Mouse (Mus musculus) kidney, adult 18-20 months (tissue): ENCODE data around the gene Olfr125.

Experiments used
- DNase-seq: peaks from one replicate; pipeline ENCODE4 v3.0.0; 2021

Olfr125 gene

DNA sequence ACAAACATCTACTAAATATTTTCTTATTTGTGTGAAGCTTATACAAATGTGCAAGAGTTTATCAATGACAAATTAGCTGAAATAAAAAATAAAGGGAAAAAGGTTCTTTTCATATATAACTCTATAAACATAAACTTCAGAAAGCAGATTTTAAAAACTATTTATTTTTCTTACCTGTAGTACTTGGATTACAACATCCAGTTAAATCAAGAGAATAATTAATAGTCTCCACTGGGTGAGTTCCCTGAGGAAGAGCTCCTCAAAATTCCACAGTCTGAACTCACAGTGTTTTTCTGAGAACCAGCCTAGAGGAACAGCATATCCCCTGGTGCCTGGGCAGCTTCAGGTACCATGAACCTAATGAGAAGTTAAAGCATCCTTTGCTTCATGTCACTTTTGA, at the start of gene Olfr125:
TSS of gene Olfr125 (plus strand) at position 301 of the 400 bp plus-strand sequence.
- DNase-seq: no peak

DNA sequence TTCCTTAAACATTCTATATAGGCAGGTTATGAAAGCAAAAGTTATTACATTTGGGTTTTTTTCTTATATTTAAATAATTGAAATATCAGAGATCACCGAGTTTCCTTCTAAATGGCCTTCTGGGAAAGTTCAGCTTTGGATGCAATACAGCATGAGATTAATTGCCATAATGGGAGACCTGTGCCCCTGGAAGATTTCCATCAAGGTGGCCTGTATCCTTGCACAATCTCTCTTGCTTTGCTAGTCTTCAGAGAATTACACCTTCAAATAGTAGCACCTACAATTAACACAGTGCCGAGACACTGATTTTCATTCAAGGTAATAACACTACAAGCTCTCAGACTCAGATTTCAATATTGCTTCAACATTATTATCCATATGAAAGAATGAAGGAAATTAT, 39.5 kb upstream of the Olfr125 start, which contains the start of gene Olfr123:
TSS of gene Olfr123 (plus strand) at position 301 of the 400 bp plus-strand sequence.
- DNase-seq: no peak

DNA sequence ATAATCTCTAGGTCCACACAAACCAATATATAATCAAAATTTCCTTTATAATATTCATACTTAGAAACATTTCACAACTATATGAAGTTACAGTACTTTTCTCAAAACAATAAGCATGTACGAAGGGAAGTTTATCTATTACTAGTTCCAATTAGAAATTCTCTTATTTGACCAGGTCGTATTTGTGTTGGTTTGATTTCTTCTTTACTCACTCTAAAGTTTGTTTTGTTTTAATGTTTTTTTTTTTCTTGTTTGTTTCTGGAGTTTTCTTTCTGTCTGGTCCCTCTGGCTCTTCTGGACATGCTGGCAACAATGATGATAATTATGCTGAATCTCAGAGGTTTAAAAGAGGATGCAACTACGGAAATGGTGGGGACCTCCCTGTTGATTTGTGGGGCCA, 33.2 kb upstream of the Olfr125 start, which contains the start of gene Olfr124:
TSS of gene Olfr124 (plus strand) at position 301 of the 400 bp plus-strand sequence.
- DNase-seq: no peak

DNA sequence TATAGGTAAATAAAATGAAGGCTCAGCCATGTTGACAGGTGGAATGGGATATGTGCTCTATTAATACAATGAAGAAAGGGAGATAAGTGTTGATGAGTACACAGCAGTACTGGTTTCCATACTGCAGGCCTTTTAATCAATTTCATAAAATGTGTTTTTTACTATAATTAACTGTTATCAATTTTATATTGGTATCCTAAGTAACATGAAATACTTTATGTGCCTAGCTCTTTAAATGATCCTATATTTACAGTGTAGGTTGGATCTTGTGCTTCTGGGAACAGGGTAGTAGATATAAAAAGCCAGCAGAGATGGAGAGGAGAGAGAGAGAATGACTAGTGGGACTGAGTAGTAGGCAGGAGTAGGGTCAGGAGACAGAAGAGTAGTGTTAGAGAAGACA, 14.4 kb downstream of the Olfr125 start, which contains the start of gene Olfr126:
TSS of gene Olfr126 (plus strand) at position 301 of the 400 bp plus-strand sequence.
- no peak for DNase-seq

DNA sequence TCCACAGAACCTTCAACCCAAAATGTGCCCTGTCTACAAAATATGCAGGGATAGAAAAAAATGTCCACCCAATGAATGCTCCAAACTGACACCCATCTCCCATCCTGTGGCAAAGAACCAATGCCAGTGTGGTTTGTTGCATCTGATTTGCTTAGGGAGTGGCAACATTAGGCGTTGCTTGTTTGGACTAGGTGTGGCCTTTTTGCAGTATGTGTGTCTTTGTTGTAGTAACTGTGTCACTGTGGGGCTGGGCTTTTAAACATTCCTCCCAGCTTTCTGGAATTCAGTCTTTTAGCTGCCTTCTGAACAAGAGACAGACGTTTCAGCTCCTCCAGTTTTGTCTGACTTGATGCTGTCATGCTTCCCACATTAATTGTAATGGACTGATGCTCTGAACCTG, 31.2 kb downstream of the Olfr125 start:
- no peak for DNase-seq

DNA sequence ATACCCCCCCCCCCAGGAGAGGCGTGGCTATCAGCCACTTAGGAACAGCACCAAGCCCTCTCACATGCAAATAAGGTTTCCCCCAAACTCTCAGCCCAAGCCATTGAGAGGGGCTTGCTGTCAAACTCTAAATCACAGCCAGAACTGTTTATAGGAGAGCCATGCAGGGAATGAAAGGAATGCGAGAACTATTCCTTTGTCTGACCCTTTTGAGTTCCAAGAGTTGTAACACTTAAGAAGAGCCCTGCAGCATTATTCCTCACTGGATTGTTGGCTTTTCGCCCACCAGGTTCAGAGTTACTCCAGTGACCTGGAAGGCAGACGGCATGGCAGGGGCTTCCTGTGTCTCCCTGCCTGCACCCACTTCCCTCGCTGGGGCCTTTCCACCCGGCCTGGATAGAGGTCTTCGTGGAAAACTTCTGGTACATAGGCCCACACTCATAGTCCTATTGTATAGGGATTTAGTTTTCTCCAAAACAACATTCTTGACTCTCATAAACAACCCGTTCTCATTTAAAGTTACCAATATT, 37.0 kb downstream of the Olfr125 start:
- no peak for DNase-seq

DNA sequence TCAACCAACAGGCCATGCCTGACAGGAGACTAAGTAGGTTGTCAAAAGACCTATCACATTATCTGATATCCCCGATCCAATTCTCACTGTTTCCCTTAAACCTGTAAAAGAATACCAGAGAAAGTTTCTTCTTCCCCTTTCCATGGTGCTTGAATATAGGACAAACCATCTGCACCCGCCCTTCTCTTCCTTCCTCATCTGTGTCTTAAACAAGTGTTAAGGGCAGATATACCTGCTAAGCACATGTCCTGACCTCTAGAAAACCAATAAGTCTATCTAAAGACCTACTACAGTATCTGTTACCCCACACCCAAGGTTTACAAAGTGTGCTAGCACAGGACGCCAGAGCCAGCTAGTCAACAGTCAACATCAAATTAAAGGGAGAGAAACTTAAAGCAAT, 41.1 kb downstream of the Olfr125 start:
- DNase-seq: no peak
